9 mouse cellular contexts compared by ENCODE assay signal in genomic region chr11:113100800-113101199, GRCm38 (mm10).
DNase-seq lines count a peak whose midpoint lies in the region; ATAC-seq and TF ChIP-seq lines count a peak whose summit lies in the region.
"Had no signal": no experiment of that assay in that cellular context is flagged by ENCODE, and none has a peak within 500 bp of the region (broad histone marks: within the 10 kb centered on the region; RNA-seq: fewer than 3 reads in every experiment).

No protein-coding gene starts in this region.

- DNase-seq in heart, adult 11 months, result peak; percentile 90
- DNase-seq in heart, adult 8-10 months (ENCODE audit: low spot score), result no peak
- peak; percentile 41 for DNase-seq in stomach, postnatal 0 days (ENCODE audit: low spot score)
- no peak for DNase-seq in thymus, adult 18-20 months
- no peak for DNase-seq in left cerebral cortex, postnatal 36 days (ENCODE audit: low spot score in 2 of 2)
- DNase-seq: cerebellum, adult 8-10 months had no signal

- no peaks in the 10 kb centered on the region for H3K36me3 ChIP-seq in midbrain, embryonic 12.5 days
- no peaks in the 10 kb centered on the region for H3K36me3 ChIP-seq in midbrain, embryonic 15.5 days (replicated peaks)
- no peaks in the 10 kb centered on the region for H3K36me3 ChIP-seq in intestine, embryonic 16.5 days (ENCODE audit: control insufficient read depth, insufficient read depth, low read length)
- H3K36me3 ChIP-seq in stomach, postnatal 0 days (ENCODE audit: control insufficient read depth, insufficient read depth, low read length), result no peaks in the 10 kb centered on the region

- no peaks in the 10 kb centered on the region for H3K9me3 ChIP-seq in midbrain, embryonic 12.5 days
- H3K9me3 ChIP-seq in midbrain, embryonic 15.5 days, result no peaks in the 10 kb centered on the region
- H3K9me3 ChIP-seq in intestine, embryonic 16.5 days (ENCODE audit: control insufficient read depth, low read length), result no peaks in the 10 kb centered on the region
- H3K9me3 ChIP-seq in stomach, postnatal 0 days (ENCODE audit: control insufficient read depth, low read length), result no peaks in the 10 kb centered on the region

- WGBS in midbrain, embryonic 12.5 days, result 26% methylated on average over 9 of the region's 9 CpGs
- WGBS in midbrain, embryonic 15.5 days, result 22% methylated on average over 9 of the region's 9 CpGs
- WGBS in intestine, embryonic 16.5 days, result 29% methylated on average over 9 of the region's 9 CpGs
- WGBS in stomach, postnatal 0 days, result 42% methylated on average over 9 of the region's 9 CpGs

- peak; percentile 19 for TF ChIP-seq EP300 in stomach, postnatal 0 days (optimal IDR thresholded peaks at IDR 0.05)

- H3K4me2 ChIP-seq in midbrain, embryonic 12.5 days (replicated peaks), result no peak overlapping the region
- no peak overlapping the region for H3K4me2 ChIP-seq in midbrain, embryonic 15.5 days
- peak overlapping the region; percentile 37; the same call in 1 of the 2 replicates for H3K4me2 ChIP-seq in intestine, embryonic 16.5 days (ENCODE audit: low read depth, low read length)
- peak overlapping the region; percentile 9 for H3K4me2 ChIP-seq in stomach, postnatal 0 days (replicated peaks; ENCODE audit: low read depth)

- no peak overlapping the region for H3K9ac ChIP-seq in midbrain, embryonic 12.5 days (replicated peaks)
- H3K9ac ChIP-seq in midbrain, embryonic 15.5 days, result no peak overlapping the region
- H3K9ac ChIP-seq in intestine, embryonic 16.5 days (ENCODE audit: low read depth, low read length), result 0 out of 2 replicates have a peak overlapping the region, but pooled peaks have one; percentile 17
- H3K9ac ChIP-seq in stomach, postnatal 0 days (ENCODE audit: low read length), result no peak overlapping the region; the same call in 1 of the 2 replicates

- H3K27ac ChIP-seq in midbrain, embryonic 12.5 days (replicated peaks), result peak overlapping the region; percentile 17; the same call in 1 of the 2 replicates
- H3K27ac ChIP-seq in midbrain, embryonic 15.5 days, result no peak overlapping the region
- peak overlapping the region; percentile 54 for H3K27ac ChIP-seq in intestine, embryonic 16.5 days (ENCODE audit: low read length)
- peak overlapping the region; percentile 82 for H3K27ac ChIP-seq in stomach, postnatal 0 days (replicated peaks)

- intact Hi-C loops in left cerebral cortex, postnatal 36 days (cut with DNase I), result no loop called here

- peaks cover 25% of the 10 kb centered on the region for H3K4me1 ChIP-seq in midbrain, embryonic 12.5 days
- peaks cover 10% of the 10 kb centered on the region; the same call in 1 of the 2 replicates for H3K4me1 ChIP-seq in midbrain, embryonic 15.5 days
- H3K4me1 ChIP-seq in intestine, embryonic 16.5 days (ENCODE audit: control insufficient read depth, insufficient read depth, low read length), result peaks cover 40% of the 10 kb centered on the region
- no peaks in the 10 kb centered on the region; the same call in 1 of the 2 replicates for H3K4me1 ChIP-seq in stomach, postnatal 0 days (replicated peaks; ENCODE audit: control insufficient read depth, insufficient read depth)

- no peak overlapping the region for H3K4me3 ChIP-seq in midbrain, embryonic 12.5 days
- no peak overlapping the region for H3K4me3 ChIP-seq in midbrain, embryonic 15.5 days
- H3K4me3 ChIP-seq in intestine, embryonic 16.5 days (ENCODE audit: low read length), result peak overlapping the region; percentile 6; the same call in 1 of the 2 replicates
- no peak overlapping the region for H3K4me3 ChIP-seq in stomach, postnatal 0 days (ENCODE audit: low read depth, low read length)

- peaks cover 8% of the 10 kb centered on the region; the same call in 1 of the 2 replicates for H3K27me3 ChIP-seq in midbrain, embryonic 12.5 days
- no peaks in the 10 kb centered on the region for H3K27me3 ChIP-seq in midbrain, embryonic 15.5 days (replicated peaks)
- no peaks in the 10 kb centered on the region for H3K27me3 ChIP-seq in intestine, embryonic 16.5 days (replicated peaks; ENCODE audit: control insufficient read depth, insufficient read depth, low read length)
- no peaks in the 10 kb centered on the region for H3K27me3 ChIP-seq in stomach, postnatal 0 days (ENCODE audit: control insufficient read depth, insufficient read depth, low read length)

- no peak for TF ChIP-seq CTCF in stomach, postnatal 0 days (IDR thresholded peaks at IDR 0.05; ENCODE audit: low read depth)

- no peak for ATAC-seq in midbrain, embryonic 12.5 days (ENCODE audit: low FRiP score, low read depth)
- ATAC-seq in midbrain, embryonic 15.5 days (replicated peaks), result no peak
- ATAC-seq in intestine, embryonic 16.5 days, result peak; percentile 19; the same call in 1 of the 2 replicates
- ATAC-seq in stomach, postnatal 0 days (ENCODE audit: low FRiP score, low TSS enrichment), result 0 out of 2 replicates have a peak, but pooled peaks have one; percentile 18

Comparison
In these comparisons a context has a peak if more than half of its experiments do, and no peak if none do; other contexts are left out.
1. DNase-seq: peak in heart, adult 11 months (single experiment) and stomach, postnatal 0 days (single experiment); none in heart, adult 8-10 months (single experiment), thymus, adult 18-20 months (0 of 2) and left cerebral cortex, postnatal 36 days (0 of 2).
2. ATAC-seq: peak in intestine, embryonic 16.5 days (single experiment) and stomach, postnatal 0 days (single experiment); none in midbrain, embryonic 12.5 days (single experiment) and midbrain, embryonic 15.5 days (single experiment).
3. H3K4me2 ChIP-seq: peak in intestine, embryonic 16.5 days (single experiment) and stomach, postnatal 0 days (single experiment); none in midbrain, embryonic 12.5 days (single experiment) and midbrain, embryonic 15.5 days (single experiment).